Mouse (Mus musculus): ENCODE results near the gene Nrf1. TPM values are rescaled to one million over a fixed set of nuclear protein-coding genes. Genes with fewer than 3 reads are reported as not detected.

Gene Nrf1
- polyA plus RNA-seq, 1 experiment from 2014 or later, result 41.5 TPM

DNA sequence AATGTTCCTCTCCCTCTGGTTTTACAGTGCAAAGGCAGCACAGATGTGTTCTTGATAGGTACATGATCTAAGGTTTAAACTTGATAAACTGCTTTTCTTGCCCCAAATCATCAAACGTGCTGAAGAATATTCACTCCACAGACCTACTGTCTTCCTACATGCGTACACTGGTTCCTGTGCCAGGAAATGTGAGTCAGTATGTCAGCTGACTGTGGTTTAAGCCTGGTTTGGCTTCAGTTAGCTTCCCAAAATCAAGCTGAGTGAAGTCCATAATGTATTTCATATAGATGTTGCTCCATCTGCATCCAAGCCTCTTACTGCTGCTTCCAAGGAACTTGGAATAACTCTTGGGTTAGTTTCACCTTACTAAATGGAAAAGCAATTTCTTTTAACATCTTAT lies 66.3 kb downstream of the Nrf1 start:
- DNase-seq, result no peak
- 47% methylated on average over 2 of the region's 2 CpGs for WGBS (ENCODE audit: insufficient replicate concordance)

DNA sequence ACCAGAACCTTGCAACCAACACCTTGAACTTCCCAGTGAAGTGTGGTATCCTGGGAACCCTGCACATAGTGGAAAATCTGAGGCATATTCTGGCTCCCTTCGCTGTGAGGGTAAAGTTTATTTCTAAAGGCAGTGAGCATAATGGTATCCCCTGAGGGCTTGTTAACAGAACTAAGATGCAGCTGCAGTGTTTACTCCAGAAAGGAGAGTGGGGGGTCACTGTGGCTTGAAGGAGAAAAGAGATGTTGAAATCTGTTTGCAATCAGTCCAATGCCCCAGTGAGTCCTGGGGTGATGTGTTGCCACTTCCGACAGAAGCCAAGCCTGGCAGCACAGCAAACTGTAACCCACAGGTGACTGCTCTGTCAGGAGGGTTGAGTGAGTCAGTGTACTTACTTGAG lies 73.4 kb downstream of the Nrf1 start:
- H3K9ac ChIP-seq, result no peak overlapping the region
- no peak overlapping the region for H3K27ac ChIP-seq
- H3K4me1 ChIP-seq (replicated peaks), result peaks cover 3% of the 10 kb centered on the region; the same call in 1 of the 2 replicates
- WGBS (ENCODE audit: insufficient replicate concordance), result 81% methylated on average over 2 of the region's 2 CpGs
- no peak overlapping the region for H3K4me2 ChIP-seq
- no peaks in the 10 kb centered on the region for H3K27me3 ChIP-seq
- no peak overlapping the region for H3K4me3 ChIP-seq (replicated peaks)
- DNase-seq (no peak), ATAC-seq (ENCODE audit: low read depth) (no peak)
- no peaks in the 10 kb centered on the region for H3K9me3 ChIP-seq (replicated peaks)
- peaks cover 83% of the 10 kb centered on the region for H3K36me3 ChIP-seq

More for the DNA sequence above, 66.3 kb downstream of the Nrf1 start:
- Histone ChIP-seq H3K9me3 (replicated peaks) (no peaks in the 10 kb centered on the region), H3K27ac (no peak overlapping the region), H3K4me2 (no peak overlapping the region), H3K36me3 (peaks cover 88% of the 10 kb centered on the region), H3K27me3 (no peaks in the 10 kb centered on the region), H3K4me3 (replicated peaks) (no peak overlapping the region), H3K4me1 (replicated peaks) (no peaks in the 10 kb centered on the region), H3K9ac (no peak overlapping the region)
- no peak for ATAC-seq (ENCODE audit: low read depth)

DNA sequence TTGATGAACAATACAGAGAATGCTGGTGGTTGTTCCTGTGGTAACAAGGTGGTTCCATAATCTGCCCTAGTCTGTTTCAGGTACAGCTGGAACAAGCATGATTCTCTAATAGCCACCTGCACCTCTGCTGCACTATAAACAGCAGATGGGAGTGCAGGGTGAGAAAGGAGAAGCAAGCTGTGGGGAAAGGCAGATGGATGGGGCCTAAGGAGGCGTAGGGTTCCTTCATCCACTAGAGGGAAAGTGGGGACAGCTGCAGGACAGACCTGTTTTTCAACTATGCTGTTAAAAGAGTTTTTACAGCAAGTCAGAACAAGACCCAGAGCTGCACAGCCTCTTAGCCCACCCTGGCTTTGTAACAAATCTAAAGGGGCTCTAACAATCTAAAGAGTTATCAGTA lies 73.8 kb downstream of the Nrf1 start:
- no peak overlapping the region for H3K9ac ChIP-seq
- H3K9me3 ChIP-seq (replicated peaks), result no peaks in the 10 kb centered on the region
- no peaks in the 10 kb centered on the region for H3K27me3 ChIP-seq
- ATAC-seq (ENCODE audit: low read depth), result no peak
- H3K4me3 ChIP-seq (replicated peaks), result no peak overlapping the region
- no peak overlapping the region for H3K4me2 ChIP-seq
- H3K36me3 ChIP-seq, result peaks cover 83% of the 10 kb centered on the region
- H3K27ac ChIP-seq, result no peak overlapping the region
- 88% methylated on average over 1 of the region's 1 CpGs for WGBS (ENCODE audit: insufficient replicate concordance)
- peaks cover 8% of the 10 kb centered on the region; the same call in 1 of the 2 replicates for H3K4me1 ChIP-seq (replicated peaks)
- no peak for DNase-seq

DNA sequence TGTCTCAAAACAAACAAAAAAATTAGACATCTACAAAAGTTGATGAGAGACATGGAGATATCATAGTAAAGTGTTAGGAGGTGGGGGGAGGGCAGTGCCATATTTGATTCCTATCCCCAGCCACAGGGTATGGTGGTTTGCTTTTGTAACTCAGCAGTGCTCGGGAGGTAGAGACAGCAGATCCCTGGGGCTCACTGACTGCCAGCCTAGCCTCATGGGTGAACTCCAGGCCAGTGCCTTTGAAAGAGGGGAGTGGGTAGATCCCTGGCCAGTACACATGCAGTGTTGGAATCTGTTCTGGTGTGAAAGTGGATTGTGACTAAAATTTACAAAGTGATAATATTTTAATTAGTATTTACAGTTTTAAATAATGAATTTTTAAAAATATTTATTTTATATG lies 75.6 kb downstream of the Nrf1 start:
- H3K4me3 ChIP-seq (replicated peaks), result no peak overlapping the region
- H3K4me2 ChIP-seq, result no peak overlapping the region
- H3K4me1 ChIP-seq (replicated peaks), result peaks cover 14% of the 10 kb centered on the region; the same call in 1 of the 2 replicates
- H3K27me3 ChIP-seq, result no peaks in the 10 kb centered on the region
- WGBS (ENCODE audit: insufficient replicate concordance), result 74% methylated on average over 1 of the region's 1 CpGs
- H3K9me3 ChIP-seq (replicated peaks), result no peaks in the 10 kb centered on the region
- no peak overlapping the region for H3K9ac ChIP-seq
- H3K27ac ChIP-seq, result no peak overlapping the region
- ATAC-seq (ENCODE audit: low read depth) (no peak), DNase-seq (no peak)
- H3K36me3 ChIP-seq, result peaks cover 84% of the 10 kb centered on the region

DNA sequence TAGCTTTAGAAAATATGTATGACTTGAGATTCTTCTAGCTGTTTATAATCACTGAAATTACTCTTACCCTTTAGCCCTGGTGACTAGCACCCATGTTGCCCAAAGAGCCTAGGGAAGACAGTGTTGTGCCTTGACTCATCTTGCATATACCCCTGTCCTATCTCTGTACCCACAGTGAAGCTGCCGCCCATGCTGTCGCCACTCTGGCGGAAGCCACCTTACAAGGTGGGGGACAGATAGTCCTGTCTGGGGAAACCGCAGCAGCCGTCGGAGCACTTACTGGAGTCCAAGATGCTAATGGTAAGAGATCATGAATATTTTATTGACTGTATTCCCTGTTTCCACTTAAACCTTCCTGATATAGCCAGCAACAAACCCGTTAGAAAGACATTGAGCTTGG lies 78.3 kb downstream of the Nrf1 start:
- ATAC-seq (ENCODE audit: low read depth) (peak; percentile 82), DNase-seq (no peak)
- Histone ChIP-seq H3K4me2 (no peak overlapping the region), H3K4me1 (replicated peaks) (peaks cover 14% of the 10 kb centered on the region; the same call in 1 of the 2 replicates), H3K4me3 (replicated peaks) (no peak overlapping the region), H3K27ac (no peak overlapping the region), H3K27me3 (no peaks in the 10 kb centered on the region), H3K36me3 (peaks cover 73% of the 10 kb centered on the region), H3K9me3 (replicated peaks) (no peaks in the 10 kb centered on the region), H3K9ac (no peak overlapping the region)
- WGBS (ENCODE audit: insufficient replicate concordance), result 73% methylated on average over 7 of the region's 7 CpGs

DNA sequence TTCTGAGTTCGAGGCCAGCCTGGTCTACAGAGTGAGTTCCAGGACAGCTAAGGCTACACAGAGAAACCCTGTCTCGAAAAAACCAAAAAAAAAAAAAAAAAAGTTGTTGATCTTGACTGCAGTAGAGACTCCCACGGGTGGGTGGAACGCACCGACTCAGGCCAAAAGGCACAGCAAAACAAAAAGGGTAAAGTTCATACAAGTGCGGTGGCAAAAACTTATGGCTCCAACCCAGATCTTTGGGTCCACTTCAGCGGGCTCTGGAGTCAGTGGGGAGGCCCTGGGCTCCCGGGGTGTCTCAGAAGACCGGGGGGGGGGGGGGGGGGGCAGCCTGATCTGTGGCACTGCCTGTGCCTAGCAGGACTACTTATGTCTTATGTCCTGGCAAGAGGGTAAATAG lies 79.0 kb downstream of the Nrf1 start:
- Histone ChIP-seq H3K4me2 (no peak overlapping the region), H3K9me3 (replicated peaks) (no peaks in the 10 kb centered on the region), H3K4me1 (replicated peaks) (peaks cover 18% of the 10 kb centered on the region), H3K27ac (no peak overlapping the region; the same call in 1 of the 2 replicates), H3K9ac (no peak overlapping the region), H3K27me3 (no peaks in the 10 kb centered on the region), H3K36me3 (peaks cover 69% of the 10 kb centered on the region), H3K4me3 (replicated peaks) (no peak overlapping the region)
- ATAC-seq (ENCODE audit: low read depth), result no peak
- DNase-seq, result no peak
- 86% methylated on average over 8 of the region's 9 CpGs for WGBS (ENCODE audit: insufficient replicate concordance)

DNA sequence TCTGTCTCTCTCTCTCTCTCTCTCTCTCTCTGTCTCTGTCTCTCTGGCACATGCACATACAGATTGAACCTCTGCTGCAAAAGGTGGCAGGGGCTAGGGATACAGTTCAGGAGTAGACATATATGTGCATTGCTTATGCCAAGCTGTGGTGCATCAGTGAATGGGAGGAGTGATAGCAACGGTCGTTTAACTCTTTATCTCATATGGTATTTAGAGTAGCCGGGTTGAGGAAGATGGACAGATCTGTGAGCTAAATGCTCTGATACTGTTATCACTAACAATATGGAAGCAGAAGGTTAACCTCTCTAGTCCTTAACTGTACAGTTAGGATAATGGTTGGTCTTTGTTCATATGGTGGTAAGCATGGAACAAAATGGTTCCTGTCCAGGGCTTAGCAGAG lies 84.6 kb downstream of the Nrf1 start:
- 20% methylated on average over 3 of the region's 3 CpGs for WGBS (ENCODE audit: insufficient replicate concordance)
- Histone ChIP-seq H3K9me3 (replicated peaks) (no peaks in the 10 kb centered on the region), H3K9ac (no peak overlapping the region), H3K4me1 (replicated peaks) (peaks cover 23% of the 10 kb centered on the region), H3K36me3 (peaks cover 61% of the 10 kb centered on the region), H3K27me3 (no peaks in the 10 kb centered on the region), H3K27ac (no peak overlapping the region), H3K4me2 (no peak overlapping the region), H3K4me3 (replicated peaks) (no peak overlapping the region)
- DNase-seq (no peak), ATAC-seq (ENCODE audit: low read depth) (peak; percentile 67)

DNA sequence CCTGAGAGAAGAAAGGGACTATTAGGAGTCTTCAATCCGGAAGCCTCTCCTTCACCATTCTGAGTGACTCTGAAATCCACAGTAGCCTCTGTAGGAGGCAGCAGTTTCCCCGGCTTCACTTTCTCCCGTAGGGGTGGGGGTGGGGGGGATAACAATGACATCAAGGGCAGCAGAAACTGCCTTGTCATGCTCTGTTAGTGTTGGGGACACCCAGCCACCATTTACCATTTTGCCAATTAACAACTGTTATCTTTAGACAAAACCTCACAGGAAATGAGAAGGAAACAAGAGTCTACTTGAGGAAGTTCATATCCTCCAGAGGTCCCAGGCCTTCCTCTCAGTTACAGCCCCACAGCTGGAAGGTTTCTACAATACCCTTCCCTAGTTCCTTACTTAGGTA lies 87.8 kb downstream of the Nrf1 start:
- no peaks in the 10 kb centered on the region for H3K9me3 ChIP-seq (replicated peaks)
- H3K9ac ChIP-seq, result 0 out of 2 replicates have a peak overlapping the region, but pooled peaks have one; percentile 14
- DNase-seq, result no peak
- ATAC-seq (ENCODE audit: low read depth), result peak; percentile 39
- peak overlapping the region; percentile 9 for H3K27ac ChIP-seq
- H3K4me2 ChIP-seq, result no peak overlapping the region
- H3K4me3 ChIP-seq (replicated peaks), result no peak overlapping the region
- peaks cover 23% of the 10 kb centered on the region for H3K4me1 ChIP-seq (replicated peaks)
- H3K27me3 ChIP-seq, result no peaks in the 10 kb centered on the region
- WGBS (ENCODE audit: insufficient replicate concordance), result 19% methylated on average over 3 of the region's 3 CpGs
- H3K36me3 ChIP-seq, result peaks cover 68% of the 10 kb centered on the region

DNA sequence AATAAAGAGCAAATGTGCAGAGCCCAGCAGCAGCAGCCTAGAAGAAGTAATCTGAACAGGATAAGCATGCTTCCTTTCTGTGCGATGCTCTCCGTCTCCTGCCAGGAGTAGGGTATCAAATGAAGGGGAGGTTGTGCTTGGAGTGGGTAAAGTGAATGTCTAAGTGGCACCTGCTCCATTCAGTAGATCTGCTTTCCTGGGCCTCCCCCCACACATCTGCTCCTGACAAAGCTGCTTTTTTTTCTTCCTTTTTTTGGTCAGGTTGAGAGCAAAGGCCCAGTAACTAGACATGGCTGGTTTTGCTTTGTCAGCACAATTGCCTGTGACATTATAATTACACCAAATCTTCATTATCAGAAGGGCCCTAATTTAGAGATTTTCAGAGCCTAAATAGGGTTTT lies 89.4 kb downstream of the Nrf1 start:
- H3K4me2 ChIP-seq, result no peak overlapping the region
- H3K27me3 ChIP-seq, result no peaks in the 10 kb centered on the region
- H3K9ac ChIP-seq, result no peak overlapping the region
- H3K27ac ChIP-seq, result no peak overlapping the region
- no peaks in the 10 kb centered on the region for H3K9me3 ChIP-seq (replicated peaks)
- no peak overlapping the region for H3K4me3 ChIP-seq (replicated peaks)
- ATAC-seq (ENCODE audit: low read depth) (no peak), DNase-seq (no peak)
- peaks cover 15% of the 10 kb centered on the region for H3K4me1 ChIP-seq (replicated peaks)
- H3K36me3 ChIP-seq, result peaks cover 76% of the 10 kb centered on the region
- 83% methylated on average over 2 of the region's 2 CpGs for WGBS (ENCODE audit: insufficient replicate concordance)

DNA sequence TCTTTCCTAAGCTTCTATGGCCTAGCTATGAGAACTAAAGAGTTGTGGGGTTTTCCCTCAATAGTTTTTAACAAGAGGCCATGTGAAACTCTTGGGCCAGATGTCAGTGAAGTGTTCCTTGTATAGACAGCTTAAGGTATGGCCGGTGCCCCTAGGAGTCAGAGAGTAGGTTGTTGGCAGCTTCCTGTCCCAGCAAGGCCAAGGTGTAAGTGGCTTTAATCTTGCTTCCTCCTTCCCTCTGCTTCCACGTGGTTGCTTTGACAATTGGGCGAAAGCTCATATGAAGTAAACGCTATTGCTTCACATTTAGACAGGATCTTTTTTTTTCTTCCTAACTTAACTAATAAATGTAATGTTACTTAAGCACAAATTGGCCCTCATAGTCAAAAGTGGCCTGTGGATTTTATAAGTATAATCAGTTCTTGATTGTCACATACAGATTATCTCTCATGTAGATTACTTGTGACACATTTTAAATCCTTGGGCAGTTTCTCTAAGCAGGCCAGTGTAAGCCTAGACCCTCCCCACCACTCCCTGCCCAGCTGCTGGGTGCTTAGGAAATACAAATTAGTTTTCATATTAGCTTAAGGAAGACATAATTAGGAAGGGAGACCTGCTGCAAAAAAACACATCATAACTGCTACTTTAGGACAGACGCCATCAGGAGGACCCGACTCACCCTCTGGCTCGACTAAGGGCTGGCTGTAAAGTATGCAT lies 91.7 kb downstream of the Nrf1 start:
- H3K4me3 ChIP-seq (replicated peaks), result no peak overlapping the region
- ATAC-seq (ENCODE audit: low read depth) (no peak), DNase-seq (no peak)
- no peak overlapping the region for H3K9ac ChIP-seq
- H3K4me2 ChIP-seq, result no peak overlapping the region
- 74% methylated on average over 7 of the region's 7 CpGs for whole genome bisulfite sequencing (ENCODE audit: insufficient replicate concordance)
- no peaks in the 10 kb centered on the region for H3K9me3 ChIP-seq (replicated peaks)
- H3K27ac ChIP-seq, result no peak overlapping the region
- peaks cover 28% of the 10 kb centered on the region for H3K4me1 ChIP-seq (replicated peaks)
- H3K36me3 ChIP-seq, result peaks cover 78% of the 10 kb centered on the region
- H3K27me3 ChIP-seq, result no peaks in the 10 kb centered on the region

DNA sequence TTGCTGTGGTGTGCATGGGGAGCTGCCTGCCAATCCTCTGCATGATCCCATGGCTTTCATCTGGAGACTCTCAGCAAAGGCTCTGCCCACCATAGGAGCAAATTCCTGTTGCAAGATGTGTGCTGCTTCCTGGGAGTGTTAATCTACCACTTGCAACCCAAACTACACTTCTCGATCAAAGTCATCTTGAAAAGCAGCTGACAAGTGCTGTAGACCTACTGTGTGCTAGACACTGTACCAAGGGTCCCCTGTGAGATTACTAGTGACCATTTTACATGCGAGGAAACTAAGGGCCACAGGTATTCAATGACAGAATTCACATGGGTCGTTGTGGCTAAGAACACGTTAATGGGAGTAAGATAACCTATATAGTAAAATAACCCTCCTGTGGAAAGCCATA lies 95.5 kb downstream of the Nrf1 start:
- DNase-seq (no peak), ATAC-seq (ENCODE audit: low read depth) (no peak)
- Histone ChIP-seq H3K27ac (peak overlapping the region; percentile 40), H3K9ac (no peak overlapping the region), H3K27me3 (no peaks in the 10 kb centered on the region), H3K4me3 (replicated peaks) (no peak overlapping the region), H3K4me1 (replicated peaks) (peaks cover 45% of the 10 kb centered on the region), H3K9me3 (replicated peaks) (no peaks in the 10 kb centered on the region), H3K36me3 (peaks cover 74% of the 10 kb centered on the region), H3K4me2 (no peak overlapping the region)
- WGBS (ENCODE audit: insufficient replicate concordance), result 84% methylated on average over 4 of the region's 4 CpGs

DNA sequence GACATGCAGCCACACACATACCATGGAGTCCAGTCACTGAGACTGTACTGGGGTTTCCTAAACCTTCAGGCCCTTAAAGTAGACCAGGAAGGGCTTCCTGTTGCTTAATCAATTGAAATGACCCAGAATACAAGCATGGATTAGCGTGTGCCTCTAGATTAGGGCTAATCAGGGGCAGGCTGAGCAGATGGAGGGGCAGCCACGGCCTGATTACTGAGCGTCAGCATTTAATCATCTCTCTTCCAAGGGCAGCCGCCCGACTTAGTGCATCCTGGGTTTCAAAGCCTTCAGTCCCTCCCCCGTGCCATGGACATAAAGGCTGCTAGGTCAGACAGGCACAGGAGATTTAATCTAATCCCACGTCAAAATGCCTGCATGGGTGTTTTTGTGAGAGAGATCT lies 99.3 kb downstream of the Nrf1 start:
- Histone ChIP-seq H3K4me3 (replicated peaks) (peak overlapping the region; percentile 33), H3K4me1 (replicated peaks) (peaks cover 56% of the 10 kb centered on the region), H3K4me2 (peak overlapping the region; percentile 67), H3K9ac (peak overlapping the region; percentile 64), H3K9me3 (replicated peaks) (no peaks in the 10 kb centered on the region), H3K27me3 (no peaks in the 10 kb centered on the region), H3K27ac (peak overlapping the region; percentile 97), H3K36me3 (peaks cover 61% of the 10 kb centered on the region)
- WGBS (ENCODE audit: insufficient replicate concordance), result 12% methylated on average over 7 of the region's 7 CpGs
- ATAC-seq (ENCODE audit: low read depth) (peak; percentile 95), DNase-seq (peak; percentile 86)

Data from liver, embryonic 13.5 days (tissue).